Mouse (Mus musculus): ENCODE results near the gene Ano6. TPM values are rescaled to one million over a fixed set of nuclear protein-coding genes. Genes with fewer than 3 reads are reported as not detected.

Gene Ano6
- polyA plus RNA-seq, 1 experiment from 2014 or later: 30.0 TPM

- 95% methylated on average over 17 of the region's 17 CpGs for WGBS
- no peak overlapping the region for H3K27ac ChIP-seq (replicated peaks)
- no peaks in the 10 kb centered on the region for H3K27me3 ChIP-seq (ENCODE audit: low read depth, poor library complexity, severe bottlenecking)
- no peaks in the 10 kb centered on the region for H3K4me1 ChIP-seq
- no peak overlapping the region for H3K4me3 ChIP-seq
- DNase-seq (ENCODE audit: low spot score): no peak
- 0 out of 2 replicates have a peak, but pooled peaks cover 3% of the 10 kb centered on the region for H3K9me3 ChIP-seq (replicated peaks)
- H3K36me3 ChIP-seq: peaks cover 15% of the 10 kb centered on the region
Measured at GRCm38 (mm10) chr15:95865311-95866100, 74.9 kb downstream of the Ano6 start.

GRCm38 (mm10) chr15:95868172-95868571 lies 77.5 kb downstream of the Ano6 start:
- no peak overlapping the region for H3K27ac ChIP-seq (replicated peaks)
- H3K27me3 ChIP-seq (ENCODE audit: low read depth, poor library complexity, severe bottlenecking): no peaks in the 10 kb centered on the region
- 0 out of 2 replicates have a peak, but pooled peaks cover 3% of the 10 kb centered on the region for H3K9me3 ChIP-seq (replicated peaks)
- H3K4me3 ChIP-seq: no peak overlapping the region
- peaks cover 15% of the 10 kb centered on the region for H3K36me3 ChIP-seq
- 91% methylated on average over 4 of the region's 4 CpGs for WGBS
- no peak for DNase-seq (ENCODE audit: low spot score)
- H3K4me1 ChIP-seq: no peaks in the 10 kb centered on the region

- no peak overlapping the region for H3K27ac ChIP-seq (replicated peaks)
- no peak overlapping the region for H3K4me3 ChIP-seq
- whole genome bisulfite sequencing: 92% methylated on average over 5 of the region's 5 CpGs
- H3K9me3 ChIP-seq (replicated peaks): 0 out of 2 replicates have a peak, but pooled peaks cover 3% of the 10 kb centered on the region
- H3K36me3 ChIP-seq: peaks cover 15% of the 10 kb centered on the region
- H3K27me3 ChIP-seq (ENCODE audit: low read depth, poor library complexity, severe bottlenecking): no peaks in the 10 kb centered on the region
- no peak for DNase-seq (ENCODE audit: low spot score)
- no peaks in the 10 kb centered on the region for H3K4me1 ChIP-seq
Measured at GRCm38 (mm10) chr15:95869611-95870010, 79.0 kb downstream of the Ano6 start.

GRCm38 (mm10) chr15:95871631-95872030 lies 81.0 kb downstream of the Ano6 start:
- 90% methylated on average over 15 of the region's 15 CpGs for WGBS
- Histone ChIP-seq H3K4me1 (no peaks in the 10 kb centered on the region), H3K9me3 (replicated peaks) (no peaks in the 10 kb centered on the region), H3K27ac (replicated peaks) (no peak overlapping the region), H3K36me3 (no peaks in the 10 kb centered on the region), H3K4me3 (no peak overlapping the region), H3K27me3 (ENCODE audit: low read depth, poor library complexity, severe bottlenecking) (no peaks in the 10 kb centered on the region)
- no peak for DNase-seq (ENCODE audit: low spot score)

- DNase-seq (ENCODE audit: low spot score): no peak
- H3K4me3 ChIP-seq: no peak overlapping the region
- H3K27me3 ChIP-seq (ENCODE audit: low read depth, poor library complexity, severe bottlenecking): no peaks in the 10 kb centered on the region
- H3K9me3 ChIP-seq (replicated peaks): no peaks in the 10 kb centered on the region
- 92% methylated on average over 8 of the region's 8 CpGs for WGBS
- no peaks in the 10 kb centered on the region for H3K36me3 ChIP-seq
- no peaks in the 10 kb centered on the region for H3K4me1 ChIP-seq
- no peak overlapping the region for H3K27ac ChIP-seq (replicated peaks)
Measured at GRCm38 (mm10) chr15:95872447-95872846, 81.8 kb downstream of the Ano6 start.

GRCm38 (mm10) chr15:95873276-95873675 lies 82.6 kb downstream of the Ano6 start:
- WGBS: 77% methylated on average over 1 of the region's 1 CpGs
- H3K27me3 ChIP-seq (ENCODE audit: low read depth, poor library complexity, severe bottlenecking): no peaks in the 10 kb centered on the region
- DNase-seq (ENCODE audit: low spot score): no peak
- no peaks in the 10 kb centered on the region for H3K36me3 ChIP-seq
- no peak overlapping the region for H3K27ac ChIP-seq (replicated peaks)
- no peaks in the 10 kb centered on the region for H3K4me1 ChIP-seq
- H3K4me3 ChIP-seq: no peak overlapping the region
- no peaks in the 10 kb centered on the region for H3K9me3 ChIP-seq (replicated peaks)

GRCm38 (mm10) chr15:95874216-95874615 lies 83.6 kb downstream of the Ano6 start:
- Histone ChIP-seq H3K9me3 (replicated peaks) (no peaks in the 10 kb centered on the region), H3K36me3 (no peaks in the 10 kb centered on the region), H3K4me1 (no peaks in the 10 kb centered on the region), H3K27me3 (ENCODE audit: low read depth, poor library complexity, severe bottlenecking) (no peaks in the 10 kb centered on the region), H3K4me3 (no peak overlapping the region), H3K27ac (replicated peaks) (no peak overlapping the region)
- 96% methylated on average over 5 of the region's 5 CpGs for WGBS
- DNase-seq (ENCODE audit: low spot score): no peak

GRCm38 (mm10) chr15:95874726-95875125 lies 84.1 kb downstream of the Ano6 start:
- DNase-seq (ENCODE audit: low spot score): no peak
- no peak overlapping the region for H3K4me3 ChIP-seq
- no peaks in the 10 kb centered on the region for H3K9me3 ChIP-seq (replicated peaks)
- 81% methylated on average over 8 of the region's 8 CpGs for WGBS
- no peaks in the 10 kb centered on the region for H3K27me3 ChIP-seq (ENCODE audit: low read depth, poor library complexity, severe bottlenecking)
- H3K27ac ChIP-seq (replicated peaks): no peak overlapping the region
- no peaks in the 10 kb centered on the region for H3K36me3 ChIP-seq
- no peaks in the 10 kb centered on the region for H3K4me1 ChIP-seq

- DNase-seq (ENCODE audit: low spot score): no peak
- Histone ChIP-seq H3K9me3 (replicated peaks) (no peaks in the 10 kb centered on the region), H3K4me1 (peaks cover 11% of the 10 kb centered on the region), H3K27ac (replicated peaks) (no peak overlapping the region), H3K4me3 (no peak overlapping the region), H3K36me3 (no peaks in the 10 kb centered on the region), H3K27me3 (ENCODE audit: low read depth, poor library complexity, severe bottlenecking) (no peaks in the 10 kb centered on the region)
- 94% methylated on average over 10 of the region's 10 CpGs for WGBS
Measured at GRCm38 (mm10) chr15:95875898-95876297, 85.3 kb downstream of the Ano6 start.

GRCm38 (mm10) chr15:95880616-95881151 lies 90.0 kb downstream of the Ano6 start:
- H3K4me1 ChIP-seq: peaks cover 15% of the 10 kb centered on the region
- H3K27me3 ChIP-seq (ENCODE audit: low read depth, poor library complexity, severe bottlenecking): no peaks in the 10 kb centered on the region
- H3K36me3 ChIP-seq: no peaks in the 10 kb centered on the region
- no peaks in the 10 kb centered on the region for H3K9me3 ChIP-seq (replicated peaks)
- WGBS: 65% methylated on average over 10 of the region's 10 CpGs
- H3K27ac ChIP-seq (replicated peaks): no peak overlapping the region
- no peak for DNase-seq (ENCODE audit: low spot score)
- no peak overlapping the region for H3K4me3 ChIP-seq

GRCm38 (mm10) chr15:95882436-95882835 lies 91.8 kb downstream of the Ano6 start:
- H3K4me3 ChIP-seq: no peak overlapping the region
- 95% methylated on average over 4 of the region's 4 CpGs for WGBS

GRCm38 (mm10) chr15:95883559-95883958 lies 92.9 kb downstream of the Ano6 start:
- DNase-seq (ENCODE audit: low spot score): no peak
- H3K4me1 ChIP-seq: peaks cover 44% of the 10 kb centered on the region
- no peak overlapping the region for H3K4me3 ChIP-seq
- no peaks in the 10 kb centered on the region for H3K27me3 ChIP-seq (ENCODE audit: low read depth, poor library complexity, severe bottlenecking)
- WGBS: 71% methylated on average over 6 of the region's 6 CpGs
- H3K9me3 ChIP-seq (replicated peaks): no peaks in the 10 kb centered on the region
- H3K27ac ChIP-seq (replicated peaks): no peak overlapping the region
- no peaks in the 10 kb centered on the region for H3K36me3 ChIP-seq

More at GRCm38 (mm10) chr15:95882436-95882835, 91.8 kb downstream of the Ano6 start:
- H3K27me3 ChIP-seq (ENCODE audit: low read depth, poor library complexity, severe bottlenecking): no peaks in the 10 kb centered on the region
- no peak for DNase-seq (ENCODE audit: low spot score)
- no peaks in the 10 kb centered on the region for H3K9me3 ChIP-seq (replicated peaks)
- H3K4me1 ChIP-seq: peaks cover 33% of the 10 kb centered on the region
- H3K36me3 ChIP-seq: no peaks in the 10 kb centered on the region
- H3K27ac ChIP-seq (replicated peaks): no peak overlapping the region
